Mouse (Mus musculus): ENCODE data around the gene Olfr553.
"Not testable (repeated sequence)": the region's sequence is repeated elsewhere in the genome, so short reads cannot be mapped to it uniquely, and the experiment has no call there.

Olfr553 gene

GRCm38 (mm10) chr7:102618118-102618517 is at the start of gene Olfr553:
Gene Olfr553 (minus strand): TSS chr7:102618218.
- no peak for DNase-seq (ENCODE audit: inconsistent ontology term)

GRCm38 (mm10) chr7:102665378-102665777 is 47.4 kb upstream of the Olfr553 start:
- no peak for DNase-seq (ENCODE audit: inconsistent ontology term)

GRCm38 (mm10) chr7:102664599-102664998 is 46.6 kb upstream of the Olfr553 start, which contains the start of gene Olfr556:
Gene Olfr556 (plus strand): TSS chr7:102664899.
- peak; percentile 17 for DNase-seq (ENCODE audit: inconsistent ontology term)

GRCm38 (mm10) chr7:102658523-102658922 is 40.5 kb upstream of the Olfr553 start, which contains the start of gene Olfr555:
Gene Olfr555 (plus strand): TSS chr7:102658823.
- DNase-seq (ENCODE audit: inconsistent ontology term): no peak

GRCm38 (mm10) chr7:102644945-102645344 is 26.9 kb upstream of the Olfr553 start:
- not testable (repeated sequence) for DNase-seq (ENCODE audit: inconsistent ontology term)

GRCm38 (mm10) chr7:102638132-102638531 is 20.1 kb upstream of the Olfr553 start, which contains the start of gene Olfr554:
Gene Olfr554 (plus strand): TSS chr7:102638432.
- no peak for DNase-seq (ENCODE audit: inconsistent ontology term)

GRCm38 (mm10) chr7:102636665-102637064 is 18.6 kb upstream of the Olfr553 start:
- DNase-seq (ENCODE audit: inconsistent ontology term): peak; percentile 31

- DNase-seq (ENCODE audit: inconsistent ontology term): not testable (repeated sequence)
Measured at GRCm38 (mm10) chr7:102620368-102620767, 2.4 kb upstream of the Olfr553 start.

- no peak for DNase-seq (ENCODE audit: inconsistent ontology term)
Measured at GRCm38 (mm10) chr7:102619608-102620007, 1.6 kb upstream of the Olfr553 start.

GRCm38 (mm10) chr7:102597378-102598031 is 20.5 kb downstream of the Olfr553 start, which contains the start of gene Olfr552:
Gene Olfr552 (plus strand): TSS chr7:102597770.
- peak; percentile 70 for DNase-seq (ENCODE audit: inconsistent ontology term)

GRCm38 (mm10) chr7:102591786-102592185 is 26.2 kb downstream of the Olfr553 start, which contains the start of gene Olfr551:
Gene Olfr551 (minus strand): TSS chr7:102591886.
- DNase-seq (ENCODE audit: inconsistent ontology term): no peak

GRCm38 (mm10) chr7:102575998-102576397 is 42.0 kb downstream of the Olfr553 start:
- DNase-seq (ENCODE audit: inconsistent ontology term): no peak

GRCm38 (mm10) chr7:102573174-102573830 is 44.7 kb downstream of the Olfr553 start:
- DNase-seq (ENCODE audit: inconsistent ontology term): no peak

GRCm38 (mm10) chr7:102571142-102571541 is 46.9 kb downstream of the Olfr553 start, which contains the start of gene Olfr550:
Gene Olfr550 (plus strand): TSS chr7:102571442.
- no peak for DNase-seq (ENCODE audit: inconsistent ontology term)

GRCm38 (mm10) chr7:102566219-102566618 is 51.8 kb downstream of the Olfr553 start:
- no peak for DNase-seq (ENCODE audit: inconsistent ontology term)

- DNase-seq (ENCODE audit: inconsistent ontology term): peak; percentile 86
Measured at GRCm38 (mm10) chr7:102564999-102565997, 52.7 kb downstream of the Olfr553 start, which contains the start of gene Trim21. Gene Trim21 (minus strand): TSS chr7:102565486.

Measured in Muller cell, postnatal 12 days (primary cell).